Mouse (Mus musculus) neutrophil, adult 59 days (primary cell): ENCODE results near the gene Sbp. TPM values are rescaled to one million over a fixed set of nuclear protein-coding genes. Genes with fewer than 3 reads are reported as not detected.

Source experiments
- total RNA-seq, 2 experiments: library from RNA; stranded (reverse); gene quantifications; 1 replicate in 1 of 2; 2 replicates in 1 of 2; pipeline ENCODE4 v1.2.4; 2023

The Sbp gene
- not detected for total RNA-seq

DNA sequence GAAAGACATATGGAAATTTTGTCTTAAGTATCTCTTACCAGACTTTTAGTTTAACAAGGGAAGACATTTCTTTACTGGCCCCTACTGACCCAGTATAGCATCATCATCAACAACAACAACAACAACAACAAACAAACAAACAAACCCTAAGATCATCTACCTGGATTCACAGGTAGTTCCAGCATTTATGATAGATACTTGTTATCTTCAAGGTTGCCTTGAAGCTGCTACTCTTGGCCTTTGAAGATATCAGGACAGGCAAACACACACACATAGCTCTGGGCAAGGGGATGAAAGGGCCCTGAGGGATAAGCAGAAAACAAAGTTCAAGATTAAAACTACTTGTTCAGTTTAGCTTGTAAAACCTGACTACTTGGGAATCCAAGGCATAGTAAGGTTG is at the start of gene Sbp:
Gene Sbp (plus strand): TSS at position 301 of the 400 bp plus-strand sequence.

DNA sequence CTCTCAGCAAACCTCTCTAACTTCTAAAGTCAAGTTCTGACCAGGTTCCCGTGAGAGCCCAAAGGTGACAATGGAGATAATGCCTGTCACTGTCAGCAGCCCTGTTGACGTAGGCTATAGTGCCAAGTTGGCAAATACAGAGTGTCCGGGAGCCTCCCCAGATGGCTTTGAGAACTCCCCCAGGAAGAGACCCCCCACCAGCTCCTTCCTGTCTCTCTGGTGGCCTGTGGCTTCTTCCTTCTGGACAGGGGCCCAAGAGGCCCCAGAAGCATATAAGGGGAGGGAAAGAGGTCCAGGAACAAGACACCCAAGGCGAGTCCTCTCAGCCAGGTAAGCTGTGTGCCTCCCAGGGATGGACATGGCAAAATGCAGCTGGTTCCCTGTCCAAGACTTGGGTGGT is 24.3 kb upstream of the Sbp start, which contains the start of gene Dcpp3:
Gene Dcpp3 (plus strand): TSS at position 301 of the 400 bp plus-strand sequence.

DNA sequence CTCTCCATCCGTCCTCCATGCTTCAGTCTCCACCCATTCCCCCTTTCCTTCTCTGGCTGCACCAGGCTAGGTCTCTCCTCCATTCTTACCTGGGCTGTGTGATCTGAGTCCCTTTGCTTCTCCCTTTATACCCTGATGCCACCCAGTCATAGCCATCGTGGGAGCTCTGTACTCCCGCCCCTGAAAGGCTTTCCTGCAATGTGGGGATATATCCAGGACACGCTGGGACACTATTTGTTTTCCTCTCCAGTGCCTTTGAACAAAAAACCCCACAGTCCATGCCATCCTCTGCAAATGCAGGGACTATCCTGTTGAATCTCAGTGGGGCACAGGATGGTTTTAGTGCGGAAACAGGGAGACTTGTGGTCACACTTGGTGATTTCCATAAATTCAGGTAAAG is 13.7 kb downstream of the Sbp start, which contains the start of gene Sbpl:
Gene Sbpl (minus strand): TSS at position 101 of the 400 bp plus-strand sequence.

DNA sequence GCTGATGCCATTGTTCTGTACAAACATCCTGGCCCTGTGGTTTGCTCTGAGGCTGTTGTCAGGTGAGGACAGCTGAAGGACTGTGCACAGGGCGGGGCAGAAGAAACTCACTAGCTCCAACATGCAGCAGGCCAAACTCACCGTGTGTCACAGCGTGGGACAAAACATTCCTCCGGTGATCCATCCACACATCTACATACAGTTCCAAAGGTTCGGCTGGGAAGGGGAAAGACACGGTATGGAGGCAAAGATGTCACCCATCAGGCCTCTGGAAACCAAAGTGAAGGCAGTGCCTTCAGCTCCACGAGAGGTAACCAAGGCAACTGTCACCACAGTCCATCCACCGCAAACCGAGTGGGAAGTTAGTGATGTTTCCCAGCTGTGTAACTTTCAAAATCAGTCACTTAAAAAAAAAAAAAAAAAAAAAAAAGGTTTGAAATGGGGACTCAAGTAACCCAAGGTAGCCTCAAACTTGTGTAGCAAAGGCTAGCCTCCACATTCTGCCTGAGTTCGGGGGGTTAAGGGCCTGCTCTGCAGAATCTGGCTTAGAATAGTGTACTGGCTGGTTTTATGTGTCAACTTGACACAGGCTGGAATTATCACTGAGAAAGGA is 38.9 kb downstream of the Sbp start, which contains the start of gene Prss30:
Gene Prss30 (minus strand): TSS at position 270 of the 613 bp plus-strand sequence.

Other genes with a start within 250 kb of the Sbp start
- not detected for gene 1520401A03Rik, start 218.9 kb upstream of the Sbp start, total RNA-seq
- 10 to 100 TPM; 39.0 to 46.1 TPM for gene Pkmyt1, start 215.3 kb upstream of the Sbp start, total RNA-seq
- gene Paqr4, start 200.8 kb upstream of the Sbp start, total RNA-seq = 1 to 10 TPM; 2.8 to 4.6 TPM
- gene Kremen2, start 195.8 kb upstream of the Sbp start, total RNA-seq = not detected
- 1 to 10 TPM; 6.5 to 7.1 TPM for gene Flywch1, start 170.1 kb upstream of the Sbp start, total RNA-seq
- gene Flywch2, start 155.6 kb upstream of the Sbp start, total RNA-seq = not detected
- 100 to 1,000 TPM; 541 to 597 TPM for gene Srrm2, start 151.1 kb upstream of the Sbp start, total RNA-seq
- 100 to 1,000 TPM; 152 to 189 TPM for gene Elob, start 112.5 kb upstream of the Sbp start, total RNA-seq
- gene Prss33, start 105.6 kb upstream of the Sbp start, total RNA-seq = not detected
- gene Prss32, start 97.8 kb upstream of the Sbp start, total RNA-seq = not detected
- gene Prss41, start 97.5 kb upstream of the Sbp start, total RNA-seq = not detected
- gene Prss21, start 73.6 kb upstream of the Sbp start, total RNA-seq = not detected
- gene Dcpp1, start 60.8 kb upstream of the Sbp start, total RNA-seq = not detected
- not detected for gene Dcpp2, start 60.8 kb upstream of the Sbp start, total RNA-seq
- gene Dcpp3, start 24.2 kb upstream of the Sbp start, total RNA-seq = not detected
- gene Sbpl, start 13.6 kb downstream of the Sbp start, total RNA-seq = not detected
- not detected for gene Prss30, start 38.9 kb downstream of the Sbp start, total RNA-seq
- under 1 TPM in 1 of 2 experiments, not detected in 1; 0.36 TPM for gene Prss22, start 56.4 kb downstream of the Sbp start, total RNA-seq
- gene Prss27, start 96.5 kb downstream of the Sbp start, total RNA-seq = not detected
- 10 to 100 TPM; 10.3 to 13.5 TPM for gene Kctd5, start 131.8 kb downstream of the Sbp start, total RNA-seq
- gene Pdpk1, start 209.3 kb downstream of the Sbp start, total RNA-seq = 10 to 100 TPM; 48.9 to 58.5 TPM
- gene Amdhd2, start 222.1 kb downstream of the Sbp start, total RNA-seq = 10 to 100 TPM; 65.4 to 76.7 TPM
- 100 to 1,000 TPM; 376 to 393 TPM for gene Atp6v0c, start 228.0 kb downstream of the Sbp start, total RNA-seq